Mouse (Mus musculus): Measurements from ENCODE around the gene Tsen34. TPM values are rescaled to one million over a fixed set of nuclear protein-coding genes. Genes with fewer than 3 reads are reported as not detected.
"Not testable (repeated sequence)": the region's sequence is repeated elsewhere in the genome, so short reads cannot be mapped to it uniquely, and the experiment has no call there.

Gene Tsen34
- polyA plus RNA-seq, 1 experiment, result 56.5 TPM

DNA sequence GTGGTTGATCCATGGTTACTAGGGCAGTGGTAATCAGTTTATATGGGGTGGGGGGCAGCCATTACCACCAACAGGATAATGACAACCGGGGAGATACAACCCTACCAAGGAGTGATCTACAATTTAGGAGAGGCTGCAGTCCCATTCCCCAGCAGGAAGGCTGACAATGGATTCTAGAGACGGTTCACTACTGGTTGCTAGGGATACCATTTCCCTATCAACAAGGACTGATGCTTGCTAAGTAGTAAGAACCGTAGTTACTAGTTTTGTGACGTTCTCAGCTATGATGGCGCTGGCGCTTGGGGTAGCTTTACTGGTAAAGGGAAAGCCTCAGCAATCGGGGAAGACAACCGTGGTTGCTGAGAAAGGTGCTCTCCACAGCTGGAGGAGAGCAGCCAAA lies 8.0 kb upstream of the Tsen34 start:
- Histone ChIP-seq H3K27ac (ENCODE audit: insufficient read depth, low read depth, low read length) (no peak overlapping the region), H3K4me3 (ENCODE audit: insufficient read depth, low read length) (no peak overlapping the region), H3K4me1 (ENCODE audit: control insufficient read depth, insufficient read depth, low read length) (no peaks in the 10 kb centered on the region)
- no peak for TF ChIP-seq POLR2A (IDR thresholded peaks at IDR 0.05; ENCODE audit: borderline replicate concordance, low read depth, low read length)

DNA sequence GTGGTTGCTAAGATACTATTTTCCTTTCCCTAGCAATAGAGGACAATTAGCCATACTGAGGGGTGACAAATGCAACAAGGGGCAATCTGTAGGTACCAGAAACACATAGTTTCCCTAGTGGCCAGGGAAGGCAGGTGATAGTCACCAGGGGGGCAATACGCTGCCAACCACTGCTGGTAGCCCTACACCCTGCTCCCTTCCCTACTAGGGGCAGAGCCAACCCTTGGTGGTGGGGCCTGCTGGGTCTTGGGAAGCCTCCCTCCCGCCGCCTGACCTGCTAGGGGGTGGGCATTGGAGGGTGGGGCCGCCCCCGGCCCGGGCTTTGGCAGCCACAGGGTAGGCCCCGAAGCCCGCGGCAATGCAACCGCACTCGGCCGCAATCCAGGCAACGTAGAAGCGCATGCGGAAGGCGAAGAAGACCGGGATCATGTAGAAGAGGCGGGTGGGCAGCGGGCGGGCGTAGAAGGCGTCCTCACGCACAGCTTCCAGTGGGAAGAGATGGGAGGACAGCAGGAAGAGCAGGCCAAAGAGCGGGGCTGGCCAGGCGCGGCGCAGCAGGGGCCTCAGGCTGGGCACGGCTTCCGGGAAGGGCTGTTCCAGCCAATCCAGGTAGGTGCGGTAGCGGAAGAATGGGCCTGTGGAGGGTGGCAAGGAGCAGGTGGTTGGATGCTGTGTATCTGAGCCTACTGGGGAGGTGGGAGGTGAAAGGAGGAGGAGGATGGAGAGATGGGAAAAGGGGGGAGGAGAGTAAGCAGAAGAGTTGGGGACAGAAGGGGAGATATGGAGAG lies 7.1 kb upstream of the Tsen34 start:
- Histone ChIP-seq H3K4me3 (ENCODE audit: insufficient read depth, low read length) (no peak overlapping the region), H3K27ac (ENCODE audit: insufficient read depth, low read depth, low read length) (no peak overlapping the region), H3K4me1 (ENCODE audit: control insufficient read depth, insufficient read depth, low read length) (no peaks in the 10 kb centered on the region)
- no peak for TF ChIP-seq POLR2A (IDR thresholded peaks at IDR 0.05; ENCODE audit: borderline replicate concordance, low read depth, low read length)
- TF ChIP-seq CTCF (IDR thresholded peaks at IDR 0.05; ENCODE audit: low read depth, low read length), result no peak

DNA sequence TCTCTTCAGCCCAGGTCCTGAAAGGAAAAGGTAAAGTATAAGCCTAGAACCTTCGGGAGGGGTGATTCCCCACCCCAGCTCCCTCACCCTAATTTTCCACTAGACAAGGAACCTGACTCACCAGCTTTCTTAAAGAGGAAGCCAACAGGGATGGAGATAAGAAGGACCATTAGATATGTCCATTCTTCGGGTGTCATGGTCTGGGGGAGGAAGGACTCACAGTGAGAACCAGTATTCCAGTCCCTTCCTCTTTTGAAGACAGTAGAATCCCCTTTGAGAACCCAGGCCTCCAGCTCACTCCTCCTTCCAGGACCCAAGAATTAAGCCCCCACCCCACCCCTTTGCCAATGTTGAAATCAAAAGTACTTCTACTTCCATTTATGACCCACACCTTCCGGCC lies 744 bp upstream of the Tsen34 start:
- TF ChIP-seq CTCF (IDR thresholded peaks at IDR 0.05; ENCODE audit: low read depth, low read length), result no peak
- TF ChIP-seq POLR2A (IDR thresholded peaks at IDR 0.05; ENCODE audit: borderline replicate concordance, low read depth, low read length), result no peak
- Histone ChIP-seq H3K4me3 (ENCODE audit: insufficient read depth, low read length) (peak overlapping the region; percentile 92), H3K4me1 (ENCODE audit: control insufficient read depth, insufficient read depth, low read length) (peaks cover 2% of the 10 kb centered on the region; the same call in 1 of the 2 replicates), H3K27ac (ENCODE audit: insufficient read depth, low read depth, low read length) (0 out of 2 replicates have a peak overlapping the region, but pooled peaks have one; percentile 92)

DNA sequence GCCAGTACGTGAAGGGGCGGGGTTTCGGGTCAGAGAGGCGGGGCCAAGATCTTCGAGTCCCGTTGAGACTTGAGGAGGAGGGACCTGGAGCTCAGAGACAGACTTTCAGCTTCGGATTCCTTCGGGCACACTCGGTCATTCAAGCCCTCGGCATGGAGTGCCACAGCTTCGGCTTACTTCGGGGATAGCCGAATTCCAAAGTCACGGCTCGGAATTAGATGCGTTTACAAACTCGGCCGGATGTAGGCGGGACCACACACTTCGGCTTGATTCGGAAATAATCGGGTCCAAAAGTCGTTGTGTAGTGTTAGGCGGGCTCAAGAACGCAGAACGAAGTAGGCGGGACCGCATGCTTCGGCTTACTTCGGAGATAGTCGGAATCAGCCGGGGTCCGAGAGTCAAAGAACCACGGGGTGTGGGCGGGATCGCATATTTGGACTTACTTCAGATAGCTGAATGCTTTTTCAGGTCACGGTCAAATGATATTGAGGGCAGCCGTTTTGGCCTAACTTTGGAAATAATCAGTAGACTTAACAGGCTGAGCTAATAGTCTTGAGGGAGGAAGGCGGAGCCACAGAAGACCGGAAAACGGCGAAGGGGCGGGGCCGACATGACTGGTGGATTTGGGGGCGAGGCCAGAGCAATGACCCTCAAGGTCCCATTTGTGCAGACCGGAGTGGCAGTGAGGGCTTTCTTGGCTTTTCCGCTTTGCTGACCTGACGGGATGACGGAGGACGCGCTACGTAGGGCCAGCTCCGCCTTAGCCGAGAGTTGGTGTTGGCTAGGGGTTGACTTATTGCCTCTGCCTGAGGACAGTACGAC lies 535 bp downstream of the Tsen34 start, which contains the start of gene Mboat7:
Gene Mboat7, minus strand, starts transcription at position 537 of the 822 bp plus-strand sequence.
- Histone ChIP-seq H3K27ac (ENCODE audit: insufficient read depth, low read depth, low read length) (peak within 1 kb of the TSS; percentile 92), H3K4me1 (ENCODE audit: control insufficient read depth, insufficient read depth, low read length) (peaks cover 2% of the 10 kb centered on the region; the same call in 1 of the 2 replicates), H3K4me3 (ENCODE audit: insufficient read depth, low read length) (peak within 1 kb of the TSS; percentile 92)
- TF ChIP-seq POLR2A (IDR thresholded peaks at IDR 0.05; ENCODE audit: borderline replicate concordance, low read depth, low read length) (no peak), CTCF (IDR thresholded peaks at IDR 0.05; ENCODE audit: low read depth, low read length) (no peak)

DNA sequence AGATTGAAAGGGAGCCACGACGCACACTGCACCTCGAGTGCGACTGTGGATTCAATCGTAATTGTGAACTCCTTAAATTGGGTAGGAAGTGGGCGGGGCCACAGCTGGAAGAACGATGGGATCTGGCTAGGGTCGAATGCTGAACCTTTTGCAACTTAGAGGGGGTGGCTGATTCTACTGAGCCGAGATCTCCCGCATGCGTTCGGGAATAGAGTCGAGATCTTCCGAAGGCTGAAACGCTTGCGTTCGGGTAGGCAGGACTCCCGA lies 1.1 kb downstream of the Tsen34 start:
- Histone ChIP-seq H3K4me3 (ENCODE audit: insufficient read depth, low read length) (peak overlapping the region; percentile 92), H3K4me1 (ENCODE audit: control insufficient read depth, insufficient read depth, low read length) (peaks cover 2% of the 10 kb centered on the region; the same call in 1 of the 2 replicates), H3K27ac (ENCODE audit: insufficient read depth, low read depth, low read length) (peak overlapping the region; percentile 92)
- no peak for TF ChIP-seq CTCF (IDR thresholded peaks at IDR 0.05; ENCODE audit: low read depth, low read length)
- TF ChIP-seq POLR2A (IDR thresholded peaks at IDR 0.05; ENCODE audit: borderline replicate concordance, low read depth, low read length), result no peak

DNA sequence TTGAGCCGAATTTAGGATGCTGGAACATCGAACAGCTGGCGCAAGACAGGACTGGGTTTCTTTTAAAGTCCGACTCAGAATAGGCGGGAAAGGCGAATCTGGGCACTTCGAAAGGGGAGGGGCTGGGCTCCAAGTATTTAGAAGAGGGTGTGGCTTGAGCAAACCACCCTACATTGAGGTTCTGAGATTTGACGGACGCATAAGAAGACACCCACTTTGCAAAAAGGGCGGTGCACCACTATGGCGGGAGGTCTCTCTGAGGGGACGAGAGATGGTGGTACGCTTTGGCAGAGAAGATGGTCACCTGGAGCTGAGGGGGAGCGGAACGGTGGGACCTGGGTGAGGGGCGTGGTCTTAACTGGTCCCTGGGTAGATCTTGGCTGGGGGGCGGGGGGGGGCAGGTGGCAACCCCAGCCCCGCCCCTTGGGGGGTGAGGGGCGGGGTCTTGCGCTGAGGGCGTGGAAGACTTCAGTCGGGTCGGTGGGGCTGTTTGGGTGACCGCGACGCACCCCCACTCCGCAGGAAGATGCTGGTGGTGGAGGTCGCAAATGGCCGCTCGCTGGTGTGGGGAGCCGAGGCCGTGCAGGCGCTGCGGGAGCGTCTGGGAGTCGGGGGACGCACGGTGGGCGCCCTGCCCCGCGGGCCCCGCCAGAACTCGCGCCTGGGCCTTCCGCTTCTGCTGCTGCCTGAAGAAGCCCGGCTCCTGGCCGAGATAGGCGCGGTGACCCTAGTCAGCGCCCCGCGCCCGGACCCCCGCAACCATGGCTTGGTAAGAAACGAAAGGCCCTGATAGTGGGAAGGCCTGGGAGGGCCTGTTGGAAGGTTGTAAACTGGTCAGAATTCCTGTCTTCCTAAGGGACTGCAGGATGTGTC lies 1.6 kb downstream of the Tsen34 start:
- H3K4me3 ChIP-seq (ENCODE audit: insufficient read depth, low read length), result peak overlapping the region; percentile 92
- no peak for TF ChIP-seq POLR2A (IDR thresholded peaks at IDR 0.05; ENCODE audit: borderline replicate concordance, low read depth, low read length)
- no peak for TF ChIP-seq CTCF (IDR thresholded peaks at IDR 0.05; ENCODE audit: low read depth, low read length)
- peak overlapping the region; percentile 92 for H3K27ac ChIP-seq (ENCODE audit: insufficient read depth, low read depth, low read length)
- H3K4me1 ChIP-seq (ENCODE audit: control insufficient read depth, insufficient read depth, low read length), result peaks cover 2% of the 10 kb centered on the region; the same call in 1 of the 2 replicates

DNA sequence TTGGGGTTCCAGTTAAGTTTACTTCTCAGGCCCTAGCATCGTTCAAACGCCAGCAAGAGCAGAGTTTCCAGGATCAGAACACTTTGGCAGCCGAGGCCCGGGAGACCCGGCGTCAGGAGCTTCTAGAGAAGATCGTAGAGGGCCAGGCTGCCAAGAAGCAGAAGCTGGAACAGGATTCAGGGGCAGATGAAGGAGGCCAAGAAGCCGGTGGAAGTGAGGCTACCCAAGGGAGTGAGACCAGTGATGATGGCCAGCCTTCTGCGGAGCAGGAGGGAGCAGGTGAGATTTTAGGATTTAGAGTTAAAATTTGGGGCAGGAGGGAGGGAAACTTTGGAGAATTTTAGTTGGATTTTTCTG lies 2.3 kb downstream of the Tsen34 start:
- Histone ChIP-seq H3K27ac (ENCODE audit: insufficient read depth, low read depth, low read length) (peak overlapping the region; percentile 46), H3K4me3 (ENCODE audit: insufficient read depth, low read length) (peak overlapping the region; percentile 92)
- not testable (repeated sequence) for H3K4me1 ChIP-seq (ENCODE audit: control insufficient read depth, insufficient read depth, low read length)

DNA sequence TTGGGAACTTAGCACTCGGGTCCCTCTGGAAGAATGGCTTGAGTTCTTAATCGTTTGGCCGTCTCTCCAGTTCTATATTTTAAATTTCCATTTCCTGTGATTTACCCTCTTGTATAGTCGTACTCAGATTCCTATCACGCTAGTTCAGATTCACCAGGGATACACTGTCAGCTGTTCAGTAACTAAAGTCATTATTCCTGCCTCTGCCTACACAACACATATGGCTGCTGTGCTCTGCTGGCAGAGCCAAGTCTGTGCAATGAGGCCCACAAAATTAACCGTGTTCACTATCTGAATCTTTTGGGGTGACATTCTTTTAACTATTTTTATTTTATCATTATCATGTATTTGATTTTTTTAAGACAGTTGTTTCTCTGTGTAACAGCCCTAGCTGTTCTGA lies 5.8 kb downstream of the Tsen34 start:
- TF ChIP-seq POLR2A (IDR thresholded peaks at IDR 0.05; ENCODE audit: borderline replicate concordance, low read depth, low read length) (no peak), CTCF (IDR thresholded peaks at IDR 0.05; ENCODE audit: low read depth, low read length) (no peak)
- peaks cover 3% of the 10 kb centered on the region for H3K4me1 ChIP-seq (ENCODE audit: control insufficient read depth, insufficient read depth, low read length)
- H3K27ac ChIP-seq (ENCODE audit: insufficient read depth, low read depth, low read length), result no peak overlapping the region
- no peak overlapping the region for H3K4me3 ChIP-seq (ENCODE audit: insufficient read depth, low read length)

DNA sequence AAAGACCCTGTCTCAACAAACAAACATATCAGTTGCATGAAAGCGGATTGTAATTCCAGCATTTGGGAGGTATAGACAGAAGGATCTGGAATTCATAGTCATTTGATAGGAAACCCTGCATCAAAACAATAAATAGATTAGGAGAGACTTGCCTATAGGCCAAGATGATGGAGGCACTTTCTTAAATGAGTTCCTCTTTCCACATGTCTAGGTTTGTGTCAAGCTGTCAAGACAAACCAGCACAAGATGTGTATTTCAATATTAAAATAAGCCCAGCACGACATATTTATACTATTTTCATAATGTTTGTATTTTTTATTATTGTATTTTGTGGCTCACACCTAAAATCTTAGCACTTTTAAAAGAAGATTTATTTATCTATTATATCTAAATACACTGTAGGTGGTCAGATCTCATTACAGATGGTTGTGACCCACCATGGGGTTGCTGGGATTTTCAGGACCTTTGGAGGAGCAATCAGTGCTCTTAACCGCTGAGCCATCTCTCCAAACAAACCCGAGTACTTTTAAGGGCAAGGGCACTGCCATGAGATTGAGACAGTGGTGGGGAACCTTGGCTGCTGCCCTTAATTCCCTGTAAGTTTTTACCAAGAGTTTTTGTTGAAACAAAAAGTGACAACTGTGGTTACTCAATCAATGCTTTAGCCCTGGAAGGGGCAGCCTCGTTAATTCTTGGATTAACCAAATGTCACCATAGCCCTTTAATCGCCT lies 10.7 kb downstream of the Tsen34 start:
- Histone ChIP-seq H3K4me1 (ENCODE audit: control insufficient read depth, insufficient read depth, low read length) (peaks cover 11% of the 10 kb centered on the region), H3K27ac (ENCODE audit: insufficient read depth, low read depth, low read length) (peak overlapping the region; percentile 71), H3K4me3 (ENCODE audit: insufficient read depth, low read length) (peak overlapping the region; percentile 81)
- TF ChIP-seq POLR2A (IDR thresholded peaks at IDR 0.05; ENCODE audit: borderline replicate concordance, low read depth, low read length), result no peak
- TF ChIP-seq CTCF (IDR thresholded peaks at IDR 0.05; ENCODE audit: low read depth, low read length), result no peak
